Mouse (Mus musculus): Measurements from ENCODE around the gene Adam30.

Gene Adam30

DNA sequence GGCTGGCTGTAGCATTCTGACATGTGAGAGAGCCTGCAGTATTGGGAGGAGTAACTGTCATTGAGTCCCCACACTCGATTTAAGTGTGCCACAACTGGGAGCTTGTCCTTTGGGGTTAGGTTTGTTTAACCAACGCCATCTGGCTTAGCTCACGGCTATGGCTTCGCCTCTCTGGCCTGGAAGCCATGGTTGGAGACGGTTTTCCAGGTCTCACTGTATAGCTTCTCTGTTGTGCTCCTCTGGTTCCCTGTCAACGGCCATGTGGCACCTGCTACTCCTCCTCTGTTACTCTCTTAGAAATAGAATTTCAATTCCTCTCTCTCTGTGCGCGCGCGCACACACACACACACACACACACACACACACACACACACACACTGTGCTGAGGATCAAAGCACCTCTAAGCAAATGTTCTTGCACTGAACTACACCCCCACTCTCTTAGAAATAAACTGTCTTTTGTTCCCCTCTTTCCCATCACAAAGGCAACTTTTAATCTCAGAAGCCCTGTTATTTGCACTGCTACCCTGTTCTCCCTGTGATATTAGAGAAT is 24.8 kb downstream of the Adam30 start:
- no peak for DNase-seq (ENCODE audit: low spot score in 2 of 2)

DNA sequence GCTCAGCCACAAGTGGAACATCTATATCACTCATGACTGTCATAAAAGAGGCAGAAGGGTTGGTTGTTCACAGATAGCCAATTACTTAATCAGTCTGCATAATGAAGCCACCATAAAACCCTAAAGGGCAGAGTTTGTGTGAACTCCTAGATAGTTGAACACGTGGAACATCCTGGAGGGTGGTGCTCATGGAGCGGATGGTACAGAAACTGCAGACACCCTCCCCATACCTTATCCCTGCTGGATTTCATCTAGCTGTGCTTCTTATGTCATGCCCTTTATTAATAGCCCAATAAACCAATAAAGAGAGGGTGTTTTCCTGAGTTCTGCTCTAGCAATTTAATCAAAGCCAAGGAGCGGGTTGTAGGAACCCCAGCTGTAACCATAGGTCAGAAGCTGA is 27.3 kb downstream of the Adam30 start:
- no peak for DNase-seq (ENCODE audit: low spot score in 2 of 2)

DNA sequence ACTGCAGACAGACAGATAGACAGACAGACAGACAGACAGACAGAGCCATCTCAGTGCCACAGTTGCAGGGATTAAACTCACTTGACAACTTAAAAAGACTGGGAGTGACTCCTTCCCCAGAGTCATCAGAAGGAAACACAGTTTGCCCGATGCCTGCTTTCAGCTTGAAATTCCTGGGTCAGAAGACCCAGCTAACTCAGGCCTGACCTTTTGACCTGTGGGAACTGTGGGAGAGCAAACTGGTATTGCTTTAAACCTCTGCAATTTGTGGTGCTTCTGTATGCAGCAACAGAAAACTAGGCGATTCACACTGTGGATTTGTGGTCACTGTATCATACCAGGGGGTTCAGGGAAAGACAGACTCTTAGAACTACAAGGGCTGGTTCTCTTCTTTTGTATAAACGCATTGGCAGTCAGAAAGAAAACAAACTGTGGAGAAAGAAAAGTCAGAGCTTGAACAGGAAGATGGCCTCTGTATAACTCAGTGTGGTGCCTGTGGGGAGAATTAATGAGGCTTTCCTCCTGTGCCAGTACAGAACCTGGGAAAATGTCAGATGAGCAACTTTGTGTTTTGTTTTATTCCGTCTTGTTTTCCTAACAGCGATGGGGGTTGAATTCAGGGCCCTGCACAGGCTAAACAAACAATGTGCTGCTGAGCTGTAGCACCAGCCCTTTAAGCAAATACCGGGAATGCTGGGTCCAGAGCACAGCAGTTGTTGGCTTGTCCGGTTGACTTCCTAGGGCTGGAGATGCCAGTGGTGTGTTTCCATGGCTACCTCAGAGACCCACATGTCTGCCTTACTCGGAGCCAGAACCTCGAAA is 37.5 kb downstream of the Adam30 start:
- DNase-seq (ENCODE audit: low spot score in 2 of 2), result no peak

DNA sequence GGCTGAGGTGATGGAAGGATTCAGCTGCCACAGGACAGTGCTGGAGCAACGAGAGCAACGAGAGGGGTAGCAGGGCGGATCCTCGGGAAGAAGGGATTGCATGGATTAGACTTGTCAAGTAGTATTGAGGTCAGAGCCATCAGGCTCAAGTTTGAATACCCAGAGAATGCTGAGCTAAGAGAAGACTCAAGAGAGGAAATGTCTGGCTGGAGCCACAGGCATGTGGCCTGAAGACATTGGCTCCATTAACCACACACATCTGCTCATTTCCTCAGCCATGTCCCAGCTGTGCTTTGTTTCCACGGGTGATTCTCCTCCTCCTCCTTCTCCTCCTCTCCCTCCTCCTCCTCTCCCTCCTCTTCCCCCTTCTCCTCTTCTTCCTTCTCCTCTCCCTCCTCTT is 39.3 kb downstream of the Adam30 start:
- DNase-seq (ENCODE audit: low spot score in 2 of 2), result peak; percentile 45 to 56

DNA sequence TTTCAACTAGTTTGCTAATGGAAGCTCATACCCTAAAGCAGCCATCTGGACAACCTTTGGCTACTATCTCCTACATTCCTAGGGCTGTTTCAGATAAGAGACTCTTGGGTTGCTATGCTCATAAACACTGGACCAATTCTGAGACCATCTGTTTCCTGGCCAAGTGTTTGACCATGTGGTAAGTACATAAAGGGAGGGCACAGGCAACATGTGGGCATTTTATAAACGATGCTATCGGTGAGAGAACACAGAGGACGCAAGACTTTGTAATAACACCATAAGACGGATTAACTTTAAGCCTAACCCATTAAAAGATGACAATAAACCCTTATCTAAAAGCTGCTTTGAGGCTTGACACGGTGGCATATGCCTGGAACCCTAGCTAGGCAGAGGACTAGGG is 42.9 kb downstream of the Adam30 start:
- DNase-seq (ENCODE audit: low spot score in 2 of 2), result no peak

DNA sequence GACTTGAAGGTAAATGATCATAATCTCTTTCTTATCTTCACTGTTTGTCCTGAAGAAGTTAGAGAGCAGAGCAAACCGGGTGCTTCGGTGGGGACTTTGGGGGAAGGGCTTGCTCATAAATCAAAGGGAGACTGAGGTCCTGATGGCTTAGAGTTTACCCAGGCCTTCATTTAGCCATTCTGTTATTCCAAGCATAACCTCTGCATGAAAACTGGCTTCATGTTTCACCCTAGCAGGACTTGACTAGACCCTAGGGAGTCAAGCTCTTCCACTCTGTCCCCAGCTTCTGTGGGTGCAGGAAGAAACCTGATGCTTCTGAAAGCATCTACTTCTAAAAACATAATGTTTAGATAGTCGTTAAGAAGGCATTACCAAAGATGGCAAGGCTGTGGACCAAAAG is 46.5 kb downstream of the Adam30 start:
- DNase-seq (ENCODE audit: low spot score in 2 of 2), result no peak

DNA sequence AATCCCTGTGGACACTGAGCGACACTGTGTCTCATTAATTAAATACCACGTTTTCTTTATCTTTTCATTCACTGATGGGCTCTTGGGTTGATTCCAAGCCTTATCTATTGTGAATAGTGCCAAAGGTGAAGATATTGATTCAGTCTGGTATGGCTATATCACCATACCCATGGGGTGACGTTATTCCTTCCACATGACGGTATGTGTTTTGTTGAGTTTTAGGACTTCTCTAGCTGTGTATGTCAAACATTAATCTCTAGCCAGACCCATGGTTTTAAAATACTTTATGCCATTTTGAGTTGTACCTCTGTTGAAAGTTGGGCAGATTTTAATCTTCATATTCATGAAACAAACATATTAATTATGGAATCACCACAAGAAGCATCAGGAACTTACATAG is 48.7 kb downstream of the Adam30 start:
- DNase-seq (ENCODE audit: low spot score in 2 of 2), result no peak

DNA sequence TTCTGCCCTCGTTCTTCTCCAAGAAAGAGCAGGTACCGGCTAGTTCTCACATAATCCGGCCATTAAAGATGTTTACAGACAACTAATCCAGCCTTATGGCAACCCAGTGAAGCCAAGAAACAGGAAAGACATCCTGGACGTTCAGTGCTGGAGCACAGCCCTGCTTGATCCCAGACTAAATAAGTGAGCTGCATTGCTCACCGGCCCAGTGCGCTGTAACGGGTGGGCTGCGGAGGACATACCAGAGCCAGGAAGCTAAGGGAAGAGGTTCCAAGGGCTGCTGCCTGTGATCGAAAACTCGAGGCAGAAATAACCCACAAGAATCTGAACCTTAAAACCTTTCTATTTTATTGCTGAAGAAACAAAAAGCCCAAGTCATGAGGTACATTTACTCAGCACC is 50.4 kb downstream of the Adam30 start:
- DNase-seq (ENCODE audit: low spot score in 2 of 2), result no peak

DNA sequence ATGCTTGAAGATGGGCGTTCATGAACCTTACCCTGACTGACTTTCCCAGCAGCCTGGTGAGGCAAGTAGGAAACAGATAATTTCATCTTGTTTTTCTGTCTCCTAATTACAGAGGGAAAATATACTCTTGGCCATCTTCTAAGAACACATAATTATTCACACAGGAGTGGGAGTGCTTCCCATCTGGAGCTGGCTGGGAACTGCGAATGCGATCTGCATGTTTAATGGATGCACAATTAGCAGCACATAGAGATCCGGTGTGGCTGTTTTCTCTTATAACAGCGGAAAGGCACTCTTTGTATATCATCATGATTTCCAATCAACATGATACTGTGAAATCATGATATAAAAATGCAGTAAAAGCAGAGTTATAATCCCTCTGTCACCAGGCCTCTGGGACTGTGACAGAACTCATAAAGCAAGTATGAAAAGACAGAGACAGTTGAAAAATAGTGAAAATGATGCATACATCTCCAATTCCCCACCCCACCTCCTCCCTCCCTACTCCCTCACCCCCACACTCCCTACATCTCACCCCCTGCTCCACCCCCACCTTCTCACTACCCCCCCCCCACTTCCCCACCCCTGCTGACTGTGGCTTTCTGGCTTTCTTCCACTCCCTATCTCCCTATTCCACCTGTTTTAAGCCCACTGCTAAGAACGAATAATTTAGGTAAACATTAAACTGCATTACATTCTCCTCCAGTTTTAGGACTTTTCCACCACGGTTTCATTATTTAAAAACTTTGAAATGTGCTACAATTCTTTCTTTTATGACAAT is 51.1 kb downstream of the Adam30 start:
- no peak for DNase-seq (ENCODE audit: low spot score in 2 of 2)

All from heart, adult 9 months (tissue).